Mouse (Mus musculus) embryonic facial prominence, embryonic 11.5 days (tissue): Measurements from ENCODE around the gene Rab38. TPM values are rescaled to one million over a fixed set of nuclear protein-coding genes. Genes with fewer than 3 reads are reported as not detected.

Experiments
- ATAC-seq: fragments of 200-750 bp; cut with Nextera tagmentation; replicated peaks from 2 replicates; pipeline ENCODE4 v1.8.0; 2017; ENCODE audit warnings: low read depth; ENCODE audit not compliant: insufficient number of reproducible peaks, low FRiP score, low TSS enrichment
- DNase-seq: peaks from one replicate; pipeline ENCODE4 v3.0.0-alpha.2; 2015; ENCODE audit warnings: low spot score
- H3K27ac ChIP-seq: fragments of 300-500 bp; sonication (generic); replicated peaks from 2 replicates; pipeline ENCODE4 v1.5.1; 2014; ENCODE audit warnings: mild to moderate bottlenecking, low read depth, low read length, control low read depth
- H3K27me3 ChIP-seq: fragments of 300-500 bp; sonication (generic); 2 replicates; pipeline ENCODE4 v1.6.1; 2014; ENCODE audit warnings: mild to moderate bottlenecking, low read length, moderate library complexity, mixed read lengths; ENCODE audit not compliant: control insufficient read depth, insufficient read depth
- H3K36me3 ChIP-seq: fragments of 300-500 bp; sonication (generic); replicated peaks from 2 replicates; pipeline ENCODE4 v1.6.1; 2014; ENCODE audit warnings: low read depth, mild to moderate bottlenecking, low read length, moderate library complexity, mixed read lengths; ENCODE audit not compliant: control insufficient read depth, insufficient read depth
- H3K4me1 ChIP-seq: fragments of 300-500 bp; sonication (generic); 2 replicates; pipeline ENCODE4 v1.6.1; 2014; ENCODE audit warnings: low read length, mixed read lengths; ENCODE audit not compliant: control insufficient read depth, insufficient read depth
- H3K4me2 ChIP-seq: fragments of 300-500 bp; sonication (generic); 2 replicates; pipeline ENCODE4 v1.6.1; 2014; ENCODE audit warnings: low read depth, mild to moderate bottlenecking, control low read depth, low read length, moderate library complexity
- H3K4me3 ChIP-seq: fragments of 300-500 bp; sonication (generic); 2 replicates; pipeline ENCODE4 v1.5.1; 2014; ENCODE audit warnings: low read depth, low read length, control low read depth
- H3K9ac ChIP-seq: fragments of 300-500 bp; sonication (generic); replicated peaks from 2 replicates; pipeline ENCODE4 v1.6.1; 2014; ENCODE audit warnings: mild to moderate bottlenecking, control low read depth, low read length
- H3K9me3 ChIP-seq: fragments of 300-500 bp; sonication (generic); replicated peaks from 2 replicates; pipeline ENCODE4 v1.6.1; 2016; ENCODE audit warnings: mild to moderate bottlenecking, low read length, inconsistent platforms, mixed read lengths; ENCODE audit not compliant: control insufficient read depth
- WGBS: fragments of 180-500 bp; shearing (Covaris S2); extraction: QIAGEN DNeasy Blood & Tissue Kit; methylation state at CpG from one replicate; pipeline ENCODE4 v1.1.7; 2014; 5-methylcytosine and 5-hydroxymethylcytosine counted together
- polyA plus RNA-seq: library from polyadenylated mRNA; unstranded; fragments of >200 nt; fragmentation: Nextera tagmentation; extraction: Ambion mirVana; gene quantifications from 2 replicates; pipeline ENCODE4 v1.2.1, GENCODE M21; 2014

The Rab38 gene
- polyA plus RNA-seq, 1 experiment from 2014 or later, result 10.5 TPM

DNA sequence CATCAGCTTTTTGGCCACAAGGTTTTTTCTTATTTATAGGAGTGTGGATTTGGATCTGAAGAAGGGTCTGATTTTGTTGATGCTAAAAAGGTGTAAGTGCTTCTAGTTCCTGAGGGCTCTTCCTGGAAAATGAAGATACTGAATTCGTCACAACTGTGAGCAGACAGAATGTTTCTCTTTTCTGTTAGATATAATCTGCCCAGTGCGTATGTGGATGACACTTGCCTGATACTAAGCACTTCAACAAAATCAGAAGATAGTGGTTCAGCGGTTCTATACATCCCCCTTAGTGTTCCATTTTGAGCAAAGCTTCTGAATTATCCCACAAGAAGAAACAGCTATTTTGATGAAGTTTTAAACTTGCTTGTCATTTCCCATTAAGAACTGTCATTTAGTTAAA, 2.6 kb upstream of the Rab38 start:
- 88% methylated on average over 3 of the region's 3 CpGs for WGBS
- H3K9ac ChIP-seq, result no peak overlapping the region
- H3K4me2 ChIP-seq, result no peak overlapping the region
- DNase-seq (no peak), ATAC-seq (no peak)
- no peak overlapping the region for H3K4me3 ChIP-seq
- H3K9me3 ChIP-seq, result no peaks in the 10 kb centered on the region
- no peak overlapping the region for H3K27ac ChIP-seq
- no peaks in the 10 kb centered on the region for H3K27me3 ChIP-seq
- H3K36me3 ChIP-seq, result no peaks in the 10 kb centered on the region
- H3K4me1 ChIP-seq, result no peaks in the 10 kb centered on the region

DNA sequence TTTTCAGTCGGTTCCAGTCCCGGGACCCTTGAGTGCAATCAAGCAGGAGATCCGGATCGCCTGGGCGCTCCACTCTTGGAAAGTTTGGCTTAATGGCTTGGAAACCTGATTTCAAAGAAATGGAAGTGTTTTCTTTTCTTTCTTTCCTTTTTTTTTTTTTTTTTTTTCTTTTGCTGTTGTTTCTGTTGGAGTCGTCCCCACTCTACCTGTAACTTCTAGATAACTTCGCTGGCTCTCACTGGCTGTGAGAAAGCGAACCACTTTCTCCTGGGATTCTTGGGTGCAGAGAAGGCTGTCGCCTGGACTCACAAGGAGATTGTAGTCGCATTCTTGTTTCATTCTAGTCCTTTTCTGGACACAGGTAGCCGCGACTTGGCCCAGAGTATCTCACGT, 615 bp downstream of the Rab38 start:
- no peaks in the 10 kb centered on the region for H3K27me3 ChIP-seq
- no peaks in the 10 kb centered on the region for H3K36me3 ChIP-seq
- H3K9me3 ChIP-seq, result no peaks in the 10 kb centered on the region
- 5% methylated on average over 13 of the region's 13 CpGs for WGBS
- peak overlapping the region; percentile 56 for H3K4me3 ChIP-seq
- peak overlapping the region; percentile 93 for H3K4me2 ChIP-seq
- peak overlapping the region; percentile 57 for H3K9ac ChIP-seq
- no peak for ATAC-seq
- H3K27ac ChIP-seq, result no peak overlapping the region
- H3K4me1 ChIP-seq, result no peaks in the 10 kb centered on the region
- peak; percentile 7 for DNase-seq

DNA sequence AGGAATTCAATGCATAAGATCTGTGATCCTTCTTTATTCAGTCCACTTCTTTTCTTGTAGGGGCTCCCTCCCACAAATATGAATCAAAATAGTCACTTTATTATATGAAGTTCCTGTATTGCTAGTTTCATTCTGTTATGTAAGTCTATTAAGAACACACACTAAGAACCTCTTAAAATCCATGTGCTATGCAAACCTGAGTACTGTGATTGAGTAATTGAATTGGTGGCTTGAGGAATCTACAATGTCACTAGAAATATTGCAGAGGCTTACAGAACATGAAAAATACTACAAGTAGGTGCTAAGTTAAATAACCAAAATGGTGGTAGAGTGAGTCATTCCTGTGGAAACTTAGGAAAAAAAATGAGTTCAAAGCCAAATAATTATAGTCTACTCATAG, 10.2 kb downstream of the Rab38 start:
- Histone ChIP-seq H3K9me3 (no peaks in the 10 kb centered on the region), H3K4me3 (no peak overlapping the region), H3K27ac (no peak overlapping the region), H3K9ac (no peak overlapping the region), H3K27me3 (no peaks in the 10 kb centered on the region), H3K4me1 (no peaks in the 10 kb centered on the region), H3K4me2 (no peak overlapping the region), H3K36me3 (no peaks in the 10 kb centered on the region)
- DNase-seq (no peak), ATAC-seq (no peak)

DNA sequence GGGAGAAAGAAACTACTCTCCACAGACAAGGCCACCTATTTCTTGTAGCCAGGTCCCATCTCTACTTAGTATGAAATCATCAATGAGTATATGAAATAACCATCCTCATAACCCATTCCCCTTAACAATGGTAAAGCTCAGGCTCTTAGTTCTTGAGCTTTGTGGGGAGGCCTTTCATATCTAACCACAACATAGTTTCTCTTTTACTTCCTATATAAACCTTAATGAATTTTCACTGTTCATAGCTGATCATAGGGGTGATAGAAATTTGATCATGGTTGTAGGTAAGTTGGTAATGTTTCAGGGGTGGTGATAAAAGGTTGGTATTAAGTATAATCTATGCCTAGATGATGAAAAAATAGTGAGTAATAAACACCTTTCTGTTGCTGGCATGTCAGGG, 12.6 kb downstream of the Rab38 start:
- Histone ChIP-seq H3K9me3 (no peaks in the 10 kb centered on the region), H3K9ac (no peak overlapping the region), H3K27ac (no peak overlapping the region), H3K4me2 (no peak overlapping the region), H3K4me1 (no peaks in the 10 kb centered on the region), H3K36me3 (no peaks in the 10 kb centered on the region), H3K27me3 (no peaks in the 10 kb centered on the region), H3K4me3 (no peak overlapping the region)
- DNase-seq (no peak), ATAC-seq (no peak)

DNA sequence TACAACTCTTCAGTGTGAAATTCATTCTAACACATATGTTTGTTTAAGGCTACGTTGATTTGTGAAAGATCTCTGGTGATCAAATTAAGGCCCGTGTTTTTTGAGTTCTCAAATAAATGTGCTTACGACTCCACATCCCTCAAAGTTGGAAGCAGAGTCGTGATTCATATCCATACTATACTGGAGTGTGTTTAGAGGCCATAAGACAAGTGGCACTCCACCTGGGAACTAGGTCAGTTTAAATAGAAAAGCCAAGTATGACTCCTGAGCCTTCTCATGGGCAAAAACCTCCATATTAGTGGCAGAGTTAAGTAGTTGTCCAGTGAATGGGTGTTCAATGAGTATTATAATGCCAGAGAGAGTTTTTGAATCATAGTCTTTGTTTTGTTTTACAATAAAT, 13.4 kb downstream of the Rab38 start:
- Histone ChIP-seq H3K27ac (no peak overlapping the region), H3K4me3 (no peak overlapping the region), H3K4me2 (no peak overlapping the region), H3K36me3 (no peaks in the 10 kb centered on the region), H3K27me3 (no peaks in the 10 kb centered on the region), H3K4me1 (no peaks in the 10 kb centered on the region), H3K9ac (no peak overlapping the region), H3K9me3 (no peaks in the 10 kb centered on the region)
- 85% methylated on average over 4 of the region's 4 CpGs for WGBS
- DNase-seq (no peak), ATAC-seq (no peak)

DNA sequence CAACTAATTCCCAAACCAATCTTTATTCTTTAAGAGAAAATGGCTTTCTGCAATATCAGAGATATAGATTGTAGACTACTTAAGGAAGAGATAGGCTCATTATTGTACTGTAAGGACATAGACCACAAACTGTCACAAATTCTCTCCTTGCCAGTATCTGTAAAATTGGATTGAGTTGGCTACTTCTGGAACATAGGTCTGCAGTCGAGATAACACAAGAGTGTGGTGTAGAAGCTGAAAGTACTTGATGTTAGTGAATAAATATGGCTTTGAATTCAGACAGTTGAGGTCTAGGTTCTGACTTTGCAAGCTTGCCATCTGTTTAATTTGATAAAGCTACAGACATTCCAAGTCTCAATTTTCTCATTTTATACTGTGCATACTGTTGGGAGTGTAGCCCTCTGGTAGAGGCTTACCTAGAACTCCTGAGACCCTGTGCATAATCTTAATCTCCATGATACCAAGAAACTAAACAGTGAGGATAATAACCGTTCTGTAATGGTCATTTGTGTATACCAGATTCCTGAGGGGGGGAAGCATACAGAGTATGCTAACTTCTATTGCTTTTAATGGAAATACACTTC, 15.3 kb downstream of the Rab38 start:
- ATAC-seq, result no peak
- no peak overlapping the region for H3K9ac ChIP-seq
- H3K4me2 ChIP-seq, result no peak overlapping the region
- WGBS, result 79% methylated on average over 2 of the region's 2 CpGs
- no peaks in the 10 kb centered on the region for H3K4me1 ChIP-seq
- DNase-seq, result no peak
- H3K9me3 ChIP-seq, result no peaks in the 10 kb centered on the region
- H3K36me3 ChIP-seq, result no peaks in the 10 kb centered on the region
- no peaks in the 10 kb centered on the region for H3K27me3 ChIP-seq
- no peak overlapping the region for H3K27ac ChIP-seq
- H3K4me3 ChIP-seq, result no peak overlapping the region

DNA sequence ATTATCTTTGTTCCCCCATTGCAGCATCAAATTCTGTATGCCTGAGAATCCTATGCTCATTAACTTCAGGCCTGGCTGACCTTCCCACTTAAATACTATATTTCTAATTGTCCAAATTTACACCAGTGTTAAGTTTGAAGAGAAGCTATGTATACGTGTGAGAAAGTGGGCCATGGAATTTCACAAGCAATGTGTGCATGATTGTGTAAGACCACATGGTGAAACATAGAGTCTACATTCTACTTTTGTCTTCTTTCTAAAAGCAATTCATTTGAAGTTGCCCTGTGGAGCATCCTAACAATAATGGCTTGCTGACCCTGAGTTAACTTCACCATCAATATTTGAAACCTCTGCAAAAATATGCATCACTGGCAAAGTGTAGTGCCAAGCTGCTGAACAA, 23.2 kb downstream of the Rab38 start:
- Histone ChIP-seq H3K27me3 (no peaks in the 10 kb centered on the region), H3K4me2 (no peak overlapping the region), H3K4me3 (no peak overlapping the region), H3K36me3 (no peaks in the 10 kb centered on the region), H3K9me3 (no peaks in the 10 kb centered on the region), H3K27ac (no peak overlapping the region), H3K9ac (no peak overlapping the region), H3K4me1 (no peaks in the 10 kb centered on the region)
- ATAC-seq (no peak), DNase-seq (no peak)
- 77% methylated on average over 1 of the region's 1 CpGs for WGBS

DNA sequence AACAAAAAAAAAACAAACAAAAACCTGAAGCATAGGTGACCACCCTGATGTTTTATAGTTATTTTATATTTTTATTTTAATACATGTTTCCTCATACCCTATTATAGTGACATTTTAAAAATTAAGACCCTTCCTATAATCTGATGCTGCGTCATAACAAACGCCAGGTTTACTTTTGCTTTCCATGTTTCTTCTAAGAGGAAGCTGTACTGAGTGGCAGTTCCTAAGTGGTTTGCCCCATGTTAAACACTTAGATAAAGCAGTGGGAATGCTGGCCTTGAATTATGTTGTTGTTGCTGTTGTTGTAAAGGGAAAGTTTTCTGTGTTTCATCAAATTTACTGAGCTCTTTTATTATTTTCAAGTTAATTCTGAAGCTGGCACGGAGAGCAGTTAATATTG, 27.8 kb downstream of the Rab38 start:
- no peaks in the 10 kb centered on the region for H3K4me1 ChIP-seq
- no peaks in the 10 kb centered on the region for H3K36me3 ChIP-seq
- ATAC-seq (no peak), DNase-seq (no peak)
- H3K27me3 ChIP-seq, result no peaks in the 10 kb centered on the region
- 91% methylated on average over 3 of the region's 3 CpGs for WGBS
- no peak overlapping the region for H3K4me3 ChIP-seq
- no peak overlapping the region for H3K9ac ChIP-seq
- no peak overlapping the region for H3K4me2 ChIP-seq
- no peaks in the 10 kb centered on the region for H3K9me3 ChIP-seq
- H3K27ac ChIP-seq, result no peak overlapping the region
